Mouse (Mus musculus) kidney, adult 2 months (tissue): ENCODE measurements around the gene Gm5862. TPM values are rescaled to one million over a fixed set of nuclear protein-coding genes. Genes with fewer than 3 reads are reported as not detected.

Experiments
- polyA plus RNA-seq: library from polyadenylated mRNA; depleted of rRNA; stranded (reverse); fragments of >200 nt; gene quantifications from 2 replicates; pipeline ENCODE4 v1.2.3, GENCODE M21; 2012; rRNA removed

Gene Gm5862
- polyA plus RNA-seq, 1 experiment, result not detected

Other genes with a start within 250 kb of the Gm5862 start
- gene Gm21663, start 80.5 kb downstream of the Gm5862 start, polyA plus RNA-seq, result not detected in 2 replicates
- gene Gm21671, start 68.5 kb downstream of the Gm5862 start, polyA plus RNA-seq, result not detected in 2 replicates
- not detected in 2 replicates for gene Gm21680, start 50.3 kb downstream of the Gm5862 start, polyA plus RNA-seq
- gene Gm21698, start 34.3 kb downstream of the Gm5862 start, polyA plus RNA-seq, result not detected in 2 replicates
- gene Gm1979, start 18.1 kb downstream of the Gm5862 start, polyA plus RNA-seq, result not detected in 2 replicates
- not detected in 2 replicates for gene Speer4a, start 16.6 kb upstream of the Gm5862 start, polyA plus RNA-seq
- not detected in 2 replicates for gene Gm7347, start 35.7 kb upstream of the Gm5862 start, polyA plus RNA-seq
- gene Gm10471, start 66.4 kb upstream of the Gm5862 start, polyA plus RNA-seq, result not detected in 2 replicates
- gene 5031410I06Rik, start 82.4 kb upstream of the Gm5862 start, polyA plus RNA-seq, result not detected in 2 replicates
- gene Gm10220, start 98.5 kb upstream of the Gm5862 start, polyA plus RNA-seq, result not detected in 2 replicates
- gene Gm7361, start 234.8 kb upstream of the Gm5862 start, polyA plus RNA-seq, result not detected in 2 replicates